Mouse (Mus musculus) urinary bladder, postnatal 4 days (tissue): ENCODE results near the gene Fip1l1.
A peak's percentile ranks its signal among the peaks of the same experiment; 100 is the strongest.

ENCODE experiments used
- DNase-seq, 2 experiments: peaks; one replicate each; pipeline ENCODE4 v3.0.0; 2021 to 2022; ENCODE audit warnings: low spot score in 2 of 2

Gene Fip1l1

DNA sequence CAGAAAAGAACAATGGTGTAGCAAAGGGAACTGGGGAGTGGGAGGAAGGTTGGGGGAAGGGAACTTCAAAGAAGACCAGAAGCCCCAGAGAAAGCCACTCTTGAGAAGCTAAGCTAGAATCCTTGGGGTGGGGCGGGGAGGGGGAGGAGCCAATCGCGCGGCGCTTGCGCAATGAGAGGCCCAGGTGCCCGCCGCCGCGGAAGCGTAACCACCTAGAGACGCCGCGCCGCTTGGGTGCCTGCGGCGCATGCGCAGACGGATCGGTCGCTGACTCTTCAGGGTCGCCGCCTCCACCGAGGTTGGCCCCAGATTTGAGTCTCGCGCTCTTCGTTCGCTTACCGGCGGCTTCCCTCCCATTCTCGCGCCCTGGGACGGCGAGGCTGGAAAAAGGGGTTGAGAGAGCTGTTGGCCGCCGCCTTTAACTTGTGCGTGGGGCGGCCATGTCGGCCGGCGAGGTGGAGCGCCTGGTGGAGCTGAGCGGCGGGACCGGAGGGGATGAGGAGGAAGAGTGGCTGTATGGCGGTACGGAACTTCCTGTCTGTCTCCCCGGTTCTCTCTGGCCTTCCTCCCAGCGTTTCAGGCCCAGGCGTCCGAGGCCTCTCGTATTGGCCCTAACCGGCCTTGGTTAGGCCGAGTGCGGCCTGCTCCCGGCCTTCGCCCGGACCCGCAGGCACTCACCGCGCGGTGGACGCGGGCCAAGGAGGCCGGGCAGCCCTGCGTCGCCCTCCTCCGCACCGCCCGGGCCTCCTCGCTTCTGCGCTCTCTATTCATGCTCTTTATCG is at the start of gene Fip1l1:
Gene Fip1l1 (plus strand): TSS at position 210 of the 782 bp plus-strand sequence.
- DNase-seq, result peak; percentile 85 to 89

DNA sequence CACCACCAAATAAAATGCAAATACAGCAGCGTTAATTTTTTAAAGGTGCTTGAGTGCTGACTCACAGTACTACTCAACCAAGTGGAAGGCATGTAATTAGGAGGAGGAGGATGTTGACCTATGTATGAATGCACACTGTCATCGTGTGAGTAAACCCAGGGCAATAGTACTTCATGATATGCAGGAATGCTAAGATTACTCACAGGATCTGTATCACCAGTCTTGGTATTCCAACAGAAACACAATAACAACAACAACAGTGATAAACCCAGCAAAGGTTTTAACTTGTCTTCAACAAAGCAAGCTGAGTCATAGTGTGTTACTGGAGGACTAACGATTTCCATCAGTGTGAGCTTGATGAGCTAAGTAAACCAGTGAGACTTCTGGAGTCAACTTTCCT is 42.5 kb upstream of the Fip1l1 start:
- DNase-seq, result no peak

DNA sequence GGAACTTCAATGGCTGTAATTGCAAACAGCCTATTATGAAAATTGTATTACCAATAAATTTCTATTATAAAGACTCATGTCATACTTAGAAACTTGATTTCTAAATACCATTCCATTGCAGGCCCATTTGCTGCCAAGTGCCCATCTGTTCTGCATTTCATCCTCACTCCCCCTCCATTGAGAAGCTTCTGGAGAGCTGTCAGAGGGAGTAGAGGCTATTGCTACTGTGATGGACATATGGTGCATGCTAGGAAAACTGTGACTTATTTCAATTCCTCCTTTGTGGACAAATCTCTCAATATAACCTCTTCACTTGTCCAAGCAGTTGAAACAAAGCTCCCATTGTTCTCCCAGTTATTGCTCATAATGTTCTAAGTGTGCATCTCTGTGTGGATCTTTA is 23.6 kb upstream of the Fip1l1 start:
- DNase-seq, result no peak

DNA sequence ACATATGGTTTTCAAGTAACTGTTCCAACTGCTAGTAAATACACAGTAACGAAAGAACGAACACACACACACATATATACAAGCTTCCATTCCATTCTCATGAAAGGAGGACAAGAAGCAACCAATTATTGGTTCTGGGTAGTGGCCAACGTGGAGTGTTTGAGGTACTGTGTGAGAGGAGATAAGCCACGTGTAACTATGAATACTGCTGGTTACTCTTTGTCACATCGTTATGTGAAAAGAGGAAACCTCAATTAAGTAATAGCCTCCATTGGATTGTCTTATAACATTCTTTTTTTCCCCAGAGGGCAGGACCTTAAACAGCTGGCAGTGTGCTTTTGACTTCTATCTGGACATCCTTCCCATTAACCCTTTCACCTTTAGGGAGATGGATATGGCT is 8.2 kb upstream of the Fip1l1 start:
- DNase-seq, result no peak

DNA sequence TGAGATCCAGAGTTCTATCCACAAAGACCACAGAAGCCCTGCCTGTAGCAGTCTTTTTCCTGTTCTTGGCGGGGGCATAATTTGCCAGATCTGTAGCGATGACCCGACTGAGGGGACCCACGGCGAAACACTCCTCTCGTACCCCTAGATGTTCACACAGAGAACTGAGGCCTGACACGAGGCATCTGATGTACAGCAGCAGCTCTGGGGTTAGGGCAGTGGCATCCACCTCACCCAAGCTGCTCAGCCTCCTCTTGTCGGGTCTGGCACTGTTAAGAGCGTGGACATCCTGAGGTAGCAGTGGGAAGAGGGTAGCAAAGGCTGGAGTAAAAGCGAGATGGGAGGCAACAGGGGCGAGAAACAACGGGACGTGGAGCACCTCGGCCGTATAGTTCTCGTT is 4.5 kb upstream of the Fip1l1 start:
- no peak for DNase-seq

DNA sequence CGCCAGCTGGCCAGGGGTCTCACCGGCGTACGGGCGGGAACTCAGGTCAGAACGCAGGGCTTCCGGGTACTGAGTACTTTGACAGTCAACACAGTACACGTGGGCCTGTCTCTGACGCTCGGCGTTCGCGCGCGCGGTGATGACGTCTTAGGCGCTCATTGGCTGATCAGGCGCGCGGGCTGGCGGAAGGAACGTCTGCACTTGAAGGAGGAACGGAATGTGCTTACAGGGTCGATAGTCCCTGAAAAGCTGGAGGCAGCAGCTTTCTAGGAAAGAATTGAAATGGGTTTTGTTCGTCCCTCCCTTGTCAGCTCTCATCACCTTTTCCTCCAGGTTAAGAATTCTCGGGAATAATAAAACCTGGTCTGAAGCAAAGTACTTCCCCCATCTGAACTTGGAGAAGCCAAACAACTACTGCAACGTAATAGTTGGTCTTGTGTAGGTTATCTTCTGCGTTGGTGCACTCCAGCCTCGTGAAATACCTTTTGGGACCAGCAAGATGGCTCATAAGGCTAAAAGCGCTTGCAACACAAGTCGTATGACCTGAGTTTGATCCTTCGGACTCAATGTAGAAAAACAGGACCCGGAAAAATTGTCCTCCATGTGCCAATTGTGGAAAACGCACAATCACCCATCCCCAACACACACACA is 3.5 kb upstream of the Fip1l1 start, which contains the start of gene Scfd2:
Gene Scfd2 (minus strand): TSS at position 130 of the 651 bp plus-strand sequence.
- DNase-seq, result peak; percentile 93 to 98

DNA sequence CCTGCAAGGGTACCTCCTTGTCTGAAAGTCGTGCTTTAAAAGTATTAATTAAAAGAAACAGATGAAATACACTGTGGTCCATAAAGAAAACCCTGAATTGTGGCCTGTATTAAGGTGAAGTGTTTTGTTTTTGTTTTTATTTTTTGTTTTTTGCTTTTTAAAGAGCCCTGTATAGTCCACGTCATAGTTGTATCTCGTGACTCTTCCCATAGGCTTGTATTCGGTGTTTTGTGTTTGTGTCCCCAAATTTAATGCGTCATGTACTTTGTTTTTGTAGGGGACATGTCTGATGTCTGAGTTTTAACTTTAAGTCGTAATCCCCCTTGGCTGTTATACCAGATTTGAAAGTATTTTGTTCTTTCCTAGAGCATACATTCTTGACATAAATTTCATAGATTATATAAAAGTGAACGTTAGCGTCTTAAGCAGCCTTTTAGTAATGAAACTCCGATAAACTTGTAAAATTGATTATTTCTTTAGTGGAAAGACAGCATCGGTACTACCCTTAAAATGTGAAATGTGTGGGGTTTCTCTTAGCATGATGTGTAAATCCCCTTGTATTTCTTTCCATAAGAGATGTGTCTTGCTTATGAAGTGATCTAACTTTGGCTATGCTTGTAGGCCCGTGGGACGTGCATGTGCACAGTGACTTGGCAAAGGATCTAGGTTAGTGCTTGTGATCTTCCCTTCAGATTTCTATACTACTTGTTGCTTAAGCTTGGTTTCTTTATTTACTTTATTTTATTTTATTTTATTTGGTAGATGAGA is 1.1 kb downstream of the Fip1l1 start:
- no peak for DNase-seq

DNA sequence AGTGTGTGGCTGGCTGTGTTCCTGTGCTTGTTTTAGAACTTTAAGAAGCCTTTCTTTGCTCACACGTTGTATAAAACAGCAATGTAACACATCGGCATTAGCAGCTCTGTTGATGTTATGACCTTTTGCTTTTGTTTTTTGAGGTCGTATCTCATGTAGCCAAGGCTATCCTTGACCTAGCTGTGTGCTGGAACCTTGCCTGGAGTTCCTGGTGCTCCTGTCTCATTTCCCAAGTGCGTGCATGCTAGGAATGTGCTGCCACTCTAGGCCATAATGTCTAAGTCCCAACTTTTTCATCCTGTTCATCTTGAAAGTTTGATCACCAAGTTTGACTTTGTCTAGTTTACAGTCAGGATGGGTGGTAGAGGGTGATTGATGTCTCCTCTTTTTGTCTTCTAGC is 10.4 kb downstream of the Fip1l1 start:
- DNase-seq, result no peak

DNA sequence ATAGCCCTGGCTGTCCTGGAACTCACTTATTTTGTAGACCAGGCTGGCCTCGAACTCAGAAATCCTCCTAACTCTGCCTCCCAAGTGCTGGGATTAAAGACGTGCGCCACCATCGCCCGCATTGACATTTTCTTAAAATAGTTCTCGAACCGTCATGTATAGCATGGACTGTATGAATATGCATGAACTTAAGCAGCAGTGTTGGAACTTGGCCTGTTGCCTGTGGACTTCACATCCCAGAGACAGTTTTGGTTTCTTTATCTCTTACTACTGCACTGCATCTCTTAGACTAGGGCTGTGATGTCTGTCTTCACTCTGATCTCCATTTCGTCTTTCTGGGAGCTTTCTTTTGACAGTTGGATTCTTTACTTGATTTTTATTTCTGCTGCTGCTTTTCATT is 14.3 kb downstream of the Fip1l1 start:
- no peak for DNase-seq

DNA sequence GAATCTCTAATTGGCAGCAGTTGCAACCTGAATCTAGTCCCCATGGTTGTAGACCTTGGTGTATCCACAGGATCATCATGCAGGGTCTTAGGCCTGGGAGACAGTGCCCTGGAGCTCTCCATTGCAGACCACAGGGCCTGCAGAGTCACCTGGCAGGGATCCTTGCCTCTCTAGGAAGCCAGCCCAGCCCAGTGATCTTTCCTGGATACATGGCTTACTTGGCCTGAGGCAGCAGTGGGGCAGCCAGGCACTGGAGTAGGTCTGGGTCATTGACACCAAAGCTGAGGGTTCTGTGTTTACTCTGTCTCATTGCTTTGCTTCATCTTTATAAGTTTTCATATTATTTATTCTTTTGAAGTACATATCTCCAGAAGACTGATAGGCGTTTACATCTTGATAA is 25.9 kb downstream of the Fip1l1 start:
- no peak for DNase-seq

DNA sequence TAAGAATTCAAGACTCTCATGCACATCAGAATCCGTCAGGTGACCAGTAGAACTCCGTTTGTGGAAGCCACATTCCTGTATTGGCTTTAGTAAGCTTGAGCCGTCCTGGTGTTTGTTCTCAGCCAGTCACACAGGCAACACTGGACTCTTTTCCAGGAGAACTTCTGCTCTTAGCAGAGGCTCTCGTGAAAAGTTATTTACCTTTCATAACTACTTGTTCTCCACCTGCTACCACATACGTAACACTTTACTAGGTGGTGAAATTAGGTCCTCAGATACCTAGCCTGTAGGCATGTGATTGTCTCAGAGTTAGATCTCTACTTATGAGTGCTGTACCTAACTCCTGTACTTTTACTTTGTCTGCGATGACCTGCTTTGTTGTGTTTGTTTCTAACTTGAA is 36.5 kb downstream of the Fip1l1 start:
- no peak for DNase-seq

DNA sequence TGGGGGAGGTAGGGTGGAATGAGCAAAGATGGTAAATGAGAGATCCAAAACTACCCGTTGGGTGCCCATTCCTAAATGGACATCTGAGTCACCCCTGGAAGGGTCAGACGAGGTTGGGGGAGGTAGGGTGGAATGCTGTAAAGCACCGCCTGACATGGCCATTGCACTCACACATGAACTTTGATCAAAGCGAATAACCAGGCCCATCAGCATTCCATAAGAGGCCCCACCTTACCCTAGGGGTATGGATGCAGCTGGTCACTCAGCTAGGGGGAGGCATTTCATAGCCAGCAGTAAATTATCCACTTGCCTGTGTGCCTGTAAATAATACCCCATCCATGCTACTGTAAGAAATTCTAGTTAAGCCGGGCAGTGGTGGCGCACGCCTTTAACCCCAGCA is 53.9 kb downstream of the Fip1l1 start:
- DNase-seq, result no peak

DNA sequence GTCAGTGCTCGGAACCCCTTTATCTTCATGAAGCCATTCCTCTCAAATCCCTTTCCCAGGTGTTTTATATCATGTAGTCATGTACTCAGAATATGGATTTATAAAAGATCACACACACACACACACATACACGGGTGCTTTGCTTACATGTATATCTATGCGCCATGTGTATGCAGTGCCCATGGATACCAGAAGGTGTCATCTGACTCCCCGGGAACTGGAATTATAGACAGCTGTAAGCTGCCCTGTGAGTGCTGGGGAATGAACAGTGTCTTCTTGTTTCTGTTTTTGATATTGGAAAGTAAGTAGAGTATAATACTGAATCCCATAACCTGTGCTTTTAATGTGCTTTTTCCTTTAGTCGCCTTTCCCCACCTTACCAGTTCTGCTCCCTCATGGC is 56.2 kb downstream of the Fip1l1 start:
- DNase-seq, result no peak

DNA sequence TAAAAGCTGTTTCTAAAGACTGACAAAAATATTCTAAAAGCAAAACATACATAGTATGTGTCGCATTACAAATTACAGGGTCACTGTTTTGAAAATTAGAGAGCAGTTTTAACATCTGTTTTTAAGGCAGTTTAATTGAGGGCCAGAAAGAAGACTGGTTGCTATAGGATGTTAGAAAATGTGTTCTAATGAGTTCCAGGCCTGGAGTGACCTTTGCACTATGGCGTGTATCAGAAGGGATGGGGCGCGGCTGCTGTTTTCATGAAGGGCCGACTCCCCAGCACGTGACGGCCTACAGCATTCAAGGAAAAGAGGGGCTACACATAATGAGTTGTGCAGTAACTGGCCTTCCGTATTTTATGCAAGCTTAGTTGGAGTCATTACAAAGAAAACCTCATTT is 57.9 kb downstream of the Fip1l1 start:
- DNase-seq, result no peak

DNA sequence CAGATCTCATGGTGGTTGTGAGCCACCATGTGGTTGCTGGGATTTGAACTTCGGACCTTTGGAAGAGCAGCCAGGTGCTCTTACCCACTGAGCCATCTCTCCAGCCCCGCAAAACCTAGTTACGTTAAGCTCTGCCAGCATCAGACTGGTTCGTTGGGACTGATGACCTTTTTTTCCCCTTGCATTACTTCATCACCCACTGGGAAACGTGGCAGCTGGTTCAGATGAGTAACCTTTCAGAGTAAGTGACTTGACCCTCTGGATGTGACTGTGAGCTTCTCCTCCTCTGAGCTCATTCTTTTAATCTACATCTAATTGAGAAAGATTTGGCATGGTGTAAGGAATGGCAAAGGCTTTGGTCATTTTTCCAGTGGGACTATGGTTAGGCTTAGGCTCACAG is 64.8 kb downstream of the Fip1l1 start:
- DNase-seq, result no peak

DNA sequence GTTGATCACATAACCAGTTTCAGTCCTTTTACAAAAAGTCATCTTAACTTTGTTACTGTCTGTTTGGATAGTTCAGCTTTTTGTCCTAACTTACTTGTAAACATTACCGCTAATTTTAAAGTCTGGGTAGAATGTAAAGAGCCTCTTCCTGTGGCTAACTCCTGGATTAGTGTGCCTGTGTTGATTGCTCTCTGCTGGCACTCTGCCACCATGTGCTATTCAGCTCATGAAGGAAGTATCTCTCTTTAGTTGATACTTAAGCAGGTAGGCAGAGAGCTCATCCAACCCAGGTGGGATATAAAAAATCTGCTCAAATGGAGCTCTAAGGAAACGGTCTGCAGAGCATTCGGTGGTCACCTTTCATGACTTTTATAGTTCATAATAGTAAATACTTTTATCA is 65.9 kb downstream of the Fip1l1 start:
- DNase-seq, result no peak

DNA sequence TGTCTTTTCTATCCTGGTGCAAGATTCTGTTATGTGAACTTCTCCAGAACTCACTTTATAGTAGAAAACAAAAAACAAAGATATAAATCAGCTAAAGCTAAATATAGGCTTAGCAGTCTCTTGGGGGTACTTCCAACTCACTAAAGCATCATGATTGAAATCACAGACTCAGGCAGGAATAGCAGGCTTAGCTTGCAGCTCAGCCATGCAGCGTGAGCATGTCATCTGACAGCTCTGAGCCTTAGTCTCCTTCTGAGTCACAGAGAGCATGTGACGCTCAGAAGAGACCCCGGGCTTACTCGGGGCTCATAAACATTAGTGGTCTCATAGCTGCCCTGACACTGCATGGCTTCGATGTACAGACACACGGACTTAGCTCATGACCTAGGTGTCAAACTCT is 66.7 kb downstream of the Fip1l1 start:
- DNase-seq, result no peak

DNA sequence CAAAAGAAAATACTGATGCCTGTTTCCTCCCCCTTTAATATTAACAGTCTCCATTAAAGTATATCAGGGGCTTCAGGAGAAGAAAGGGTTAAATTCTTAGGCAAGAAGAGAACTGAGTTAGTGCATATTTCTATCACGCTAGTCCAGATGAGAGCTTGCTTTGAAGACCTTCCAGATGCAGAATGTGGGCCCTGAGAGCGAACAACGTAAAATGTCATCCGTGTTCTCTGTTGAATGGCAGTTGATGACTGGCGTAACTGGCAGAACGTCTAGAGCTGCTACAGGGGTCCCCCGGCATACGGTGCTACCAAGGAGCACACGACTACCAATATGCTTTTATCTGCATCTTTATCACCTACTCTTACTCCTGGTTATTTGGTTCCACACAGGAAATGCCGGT is 67.1 kb downstream of the Fip1l1 start:
- DNase-seq, result no peak

DNA sequence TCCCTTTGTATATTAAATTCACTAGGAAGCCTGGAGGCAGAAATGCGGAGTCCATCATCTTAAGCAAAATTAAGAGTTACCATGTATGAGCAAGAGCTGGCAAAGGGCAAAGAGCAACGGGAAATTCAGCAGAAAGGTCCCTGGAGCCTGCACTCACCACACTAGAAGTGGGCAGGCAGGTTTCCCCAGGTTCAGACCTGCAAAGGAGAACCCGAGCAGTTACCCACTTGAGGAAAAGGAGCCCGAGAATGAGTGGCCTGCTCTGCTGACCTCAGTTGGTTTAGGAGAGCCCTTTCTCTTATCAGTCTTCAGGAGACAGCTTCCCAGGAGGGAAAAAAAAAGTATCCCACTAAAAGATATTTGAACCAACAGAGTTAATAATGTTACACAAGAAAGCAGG is 68.1 kb downstream of the Fip1l1 start:
- DNase-seq, result no peak

DNA sequence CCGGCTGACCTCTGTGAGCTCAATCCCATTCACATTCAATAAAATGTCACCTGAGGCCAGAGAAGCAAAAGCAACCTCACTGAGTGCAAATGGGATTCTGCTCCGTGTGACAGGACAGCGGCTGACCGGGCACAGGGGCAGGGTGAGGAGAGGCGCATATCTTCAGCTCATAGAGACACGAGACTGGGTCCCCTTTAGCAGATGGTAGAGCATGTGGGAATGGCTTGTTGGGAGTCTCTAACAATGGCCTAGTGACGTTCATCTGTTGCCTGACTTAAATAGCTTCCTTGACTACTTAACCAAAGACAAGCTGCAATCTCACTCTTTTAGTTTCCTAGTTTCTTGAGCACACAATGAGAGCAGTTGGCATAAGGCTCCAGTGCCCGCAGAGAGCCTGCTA is 71.0 kb downstream of the Fip1l1 start:
- no peak for DNase-seq

DNA sequence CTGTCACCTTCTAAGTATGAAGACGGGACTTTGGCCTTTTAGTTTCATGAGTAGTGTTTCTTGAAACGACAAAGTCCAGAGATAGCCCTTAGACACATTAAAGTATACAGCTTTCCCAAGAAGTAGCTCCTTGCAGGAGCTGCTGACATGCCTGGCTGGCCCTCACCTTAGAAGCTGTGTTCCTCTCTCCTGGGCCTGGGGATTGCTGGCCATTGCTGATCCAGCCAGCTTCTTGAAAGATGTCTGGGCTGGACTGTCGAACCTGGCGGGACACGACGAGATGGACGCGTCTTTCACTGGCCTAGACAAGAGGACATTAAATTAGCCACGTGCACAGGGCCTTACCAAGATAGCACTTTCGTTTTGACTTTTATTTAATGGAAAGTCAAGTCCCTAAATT is 75.3 kb downstream of the Fip1l1 start:
- DNase-seq, result no peak

DNA sequence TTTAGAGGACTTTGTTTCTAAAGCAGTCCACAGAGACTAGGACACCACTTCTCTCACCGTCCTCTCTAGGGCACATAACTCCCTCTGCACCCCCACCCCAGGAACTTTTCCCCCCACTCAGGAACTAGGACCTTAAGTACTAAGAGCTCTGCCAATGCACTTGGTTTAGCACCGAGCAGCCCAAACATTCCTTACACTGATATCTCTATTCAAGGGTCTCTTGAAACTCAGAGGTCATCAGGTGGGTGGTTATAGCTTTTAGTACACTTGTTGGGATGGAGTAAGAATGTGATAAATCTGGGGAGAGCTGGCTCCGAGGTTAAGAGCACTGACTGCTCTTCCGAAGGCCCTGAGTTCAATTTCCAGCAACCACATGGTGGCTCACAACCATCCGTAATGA is 77.5 kb downstream of the Fip1l1 start:
- no peak for DNase-seq
